Mouse (Mus musculus) embryo, embryonic 10.5 days (tissue): ENCODE data around the gene Dusp18.
A peak's percentile ranks its signal among the peaks of the same experiment; 100 is the strongest.

Source experiments
- DNase-seq: peaks from one replicate; pipeline ENCODE4 v3.0.0-alpha.2; 2015; ENCODE audit warnings: low spot score

Dusp18 gene

GRCm38 (mm10) chr11:3894406-3895281 is at the start of gene Dusp18, which contains the start of gene 4921536K21Rik:
Gene Dusp18, plus strand, starts transcription at chr11:3895240.
Gene 4921536K21Rik, minus strand, starts transcription at chr11:3895098.
- peak; percentile 98 for DNase-seq

GRCm38 (mm10) chr11:3846351-3846750 is 48.7 kb upstream of the Dusp18 start:
- no peak for DNase-seq

GRCm38 (mm10) chr11:3849469-3850314 is 45.3 kb upstream of the Dusp18 start:
- peak; percentile 4 for DNase-seq

GRCm38 (mm10) chr11:3850315-3850614 is 44.8 kb upstream of the Dusp18 start:
- DNase-seq = no peak

GRCm38 (mm10) chr11:3850746-3851277 is 44.2 kb upstream of the Dusp18 start:
- DNase-seq = no peak

GRCm38 (mm10) chr11:3851872-3852271 is 43.2 kb upstream of the Dusp18 start:
- no peak for DNase-seq

GRCm38 (mm10) chr11:3853031-3853430 is 42.0 kb upstream of the Dusp18 start:
- DNase-seq = no peak

GRCm38 (mm10) chr11:3853481-3854034 is 41.5 kb upstream of the Dusp18 start:
- no peak for DNase-seq

- no peak for DNase-seq
These were observed 40.9 kb upstream of the Dusp18 start for GRCm38 (mm10) chr11:3854156-3854555.

GRCm38 (mm10) chr11:3855846-3856245 is 39.2 kb upstream of the Dusp18 start:
- DNase-seq = no peak

- no peak for DNase-seq
These were observed 37.1 kb upstream of the Dusp18 start for GRCm38 (mm10) chr11:3857902-3858301.

- DNase-seq = no peak
These were observed 35.3 kb upstream of the Dusp18 start for GRCm38 (mm10) chr11:3859778-3860177.

- DNase-seq = no peak
These were observed 34.7 kb upstream of the Dusp18 start for GRCm38 (mm10) chr11:3860361-3860760.

- DNase-seq = peak; percentile 7
These were observed 32.2 kb upstream of the Dusp18 start for GRCm38 (mm10) chr11:3862661-3863453.

GRCm38 (mm10) chr11:3863454-3864112 is 31.5 kb upstream of the Dusp18 start, which contains the start of gene Osbp2:
Gene Osbp2, minus strand, starts transcription at chr11:3863903.
- peak; percentile 77 for DNase-seq

GRCm38 (mm10) chr11:3864343-3864742 is 30.7 kb upstream of the Dusp18 start:
- peak; percentile 34 for DNase-seq

- DNase-seq = no peak
These were observed 18.6 kb upstream of the Dusp18 start for GRCm38 (mm10) chr11:3876419-3876818.

GRCm38 (mm10) chr11:3878660-3879059 is 16.4 kb upstream of the Dusp18 start:
- DNase-seq = no peak

GRCm38 (mm10) chr11:3879836-3880235 is 15.2 kb upstream of the Dusp18 start:
- peak; percentile 90 for DNase-seq

- DNase-seq = no peak
These were observed 11.3 kb upstream of the Dusp18 start for GRCm38 (mm10) chr11:3883711-3884110.

GRCm38 (mm10) chr11:3887331-3887730 is 7.7 kb upstream of the Dusp18 start:
- no peak for DNase-seq
